Mouse (Mus musculus): ENCODE results near the gene Gm10409.
"Not testable (repeated sequence)": the region's sequence is repeated elsewhere in the genome, so short reads cannot be mapped to it uniquely, and the experiment has no call there.

Gm10409 gene

DNA sequence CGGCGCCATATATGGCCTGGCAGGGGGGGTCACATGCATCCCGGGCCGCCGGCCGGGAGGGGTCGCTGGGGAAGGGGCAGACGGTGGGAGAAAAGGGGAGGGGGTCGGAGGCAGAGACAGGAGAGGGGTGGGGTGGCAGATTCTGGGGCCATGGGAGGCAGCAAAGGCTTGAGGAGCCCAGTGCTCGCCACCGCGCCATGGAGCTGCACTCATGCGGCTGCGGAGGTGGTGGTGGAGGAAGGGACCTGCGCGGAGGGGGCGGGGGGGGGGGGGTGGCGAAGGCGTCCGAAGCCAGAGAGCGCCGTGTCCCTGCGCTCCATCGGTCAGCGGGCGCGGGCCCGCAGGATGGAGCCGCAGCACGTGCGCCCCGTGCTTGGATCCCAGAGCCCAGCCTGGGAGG is at the start of gene Gm10409:
Gene Gm10409, plus strand, starts transcription at position 301 of the 400 bp plus-strand sequence.
- DNase-seq (ENCODE audit: low read depth, low spot score), result not testable (repeated sequence)

GRCm38 (mm10) chr14:3394793-3395192 is 17.6 kb upstream of the Gm10409 start, which contains the start of gene Gm10413:
Gm10413 (plus strand) TSS chr14:3395093.
- DNase-seq (ENCODE audit: low read depth, low spot score), result not testable (repeated sequence)

DNA sequence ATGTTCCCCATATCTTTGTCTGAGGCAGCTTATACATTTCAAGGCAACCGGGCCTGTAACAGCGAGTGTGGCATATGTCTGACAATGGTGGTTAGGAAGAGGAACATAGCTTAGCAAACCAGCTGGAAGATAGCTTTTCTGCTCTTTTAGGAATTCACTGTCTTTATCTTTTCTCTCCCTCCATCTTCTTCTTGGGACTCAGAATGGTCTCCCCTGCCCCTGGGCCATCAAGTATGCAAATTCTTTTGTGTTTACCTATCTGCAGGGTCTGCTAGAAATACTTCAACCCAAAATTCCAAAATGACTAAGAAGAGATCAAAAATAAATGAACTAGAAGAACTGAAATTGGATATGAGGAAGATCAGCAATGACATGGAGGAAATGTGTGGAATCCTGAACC is 15.4 kb downstream of the Gm10409 start, which contains the start of gene Gm3005:
Gene Gm3005, plus strand, starts transcription at position 301 of the 400 bp plus-strand sequence.
- DNase-seq (ENCODE audit: low read depth, low spot score), result not testable (repeated sequence)

GRCm38 (mm10) chr14:3449079-3449478 is 36.7 kb downstream of the Gm10409 start, which contains the start of gene Gm10408:
Gm10408 (plus strand) TSS chr14:3449379.
- not testable (repeated sequence) for DNase-seq (ENCODE audit: low read depth, low spot score)
